Comparison of ENCODE assay signal across 8 mouse cellular contexts in genomic region chr10:121474288-121474687, GRCm38 (mm10). TPM values are rescaled to one million over a fixed set of nuclear protein-coding genes. Genes with fewer than 3 reads are reported as not detected.
DNase-seq lines count a peak whose midpoint lies in the region; ATAC-seq and TF ChIP-seq lines count a peak whose summit lies in the region.

No protein-coding gene starts in this region.

- H3K36me3 ChIP-seq in limb, embryonic 10.5 days, result no peaks in the 10 kb centered on the region
- H3K36me3 ChIP-seq in neural tube, embryonic 14.5 days (ENCODE audit: control insufficient read depth, insufficient read depth, low read length), result no peaks in the 10 kb centered on the region

- no peaks in the 10 kb centered on the region for H3K9me3 ChIP-seq in limb, embryonic 10.5 days (replicated peaks)
- no peaks in the 10 kb centered on the region for H3K9me3 ChIP-seq in neural tube, embryonic 14.5 days (ENCODE audit: control insufficient read depth, low read length)

- no peak for DNase-seq in lung, adult 2 months
- no peak for DNase-seq in lung, postnatal 25 days (ENCODE audit: low spot score)
- no peak for DNase-seq in limb, embryonic 10.5 days (ENCODE audit: low spot score)
- DNase-seq in spleen, postnatal 14 days (ENCODE audit: low spot score in 2 of 2), result no peak
- DNase-seq in spleen, postnatal 4 days (ENCODE audit: low spot score in 2 of 2), result no peak

- peak overlapping the region; percentile 96 for H3K4me2 ChIP-seq in neural tube, embryonic 14.5 days (ENCODE audit: low read depth, low read length)

- 17% methylated on average over 4 of the region's 4 CpGs for WGBS in lung, adult 2 months
- 22% methylated on average over 4 of the region's 4 CpGs for WGBS in limb, embryonic 10.5 days
- 32% methylated on average over 4 of the region's 4 CpGs for WGBS in neural tube, embryonic 14.5 days

- peaks cover 26% of the 10 kb centered on the region for H3K4me1 ChIP-seq in lung, adult 2 months (ENCODE audit: control insufficient read depth, insufficient read depth, low read length)
- 0 out of 2 replicates have a peak, but pooled peaks cover 2% of the 10 kb centered on the region for H3K4me1 ChIP-seq in embryonic fibroblast, embryonic 13.5 days (ENCODE audit: control insufficient read depth, insufficient read depth, low read length)
- H3K4me1 ChIP-seq in limb, embryonic 10.5 days, result peaks cover 73% of the 10 kb centered on the region
- H3K4me1 ChIP-seq in neural tube, embryonic 14.5 days (ENCODE audit: control insufficient read depth, insufficient read depth, low read length), result no peaks in the 10 kb centered on the region; the same call in 1 of the 2 replicates

- no peak for TF ChIP-seq CTCF in lung, adult 2 months (IDR thresholded peaks at IDR 0.05; ENCODE audit: insufficient read depth, low read length)
- no peak for TF ChIP-seq CTCF in embryonic fibroblast, embryonic 13.5 days (IDR thresholded peaks at IDR 0.05; ENCODE audit: borderline replicate concordance, insufficient read depth, low read length)

- H3K27ac ChIP-seq in embryonic fibroblast, embryonic 13.5 days (ENCODE audit: insufficient read depth, low read length), result peak overlapping the region; percentile 54; the same call in 1 of the 2 replicates
- H3K27ac ChIP-seq in limb, embryonic 10.5 days, result peak overlapping the region; percentile 94
- no peak overlapping the region for H3K27ac ChIP-seq in neural tube, embryonic 14.5 days (ENCODE audit: low read depth, low read length)

- H3K9ac ChIP-seq in neural tube, embryonic 14.5 days (replicated peaks; ENCODE audit: low read depth, low read length), result peak overlapping the region; percentile 18; the same call in 1 of the 2 replicates

- H3K27me3 ChIP-seq in limb, embryonic 10.5 days (ENCODE audit: low read depth, poor library complexity, severe bottlenecking), result no peaks in the 10 kb centered on the region
- no peaks in the 10 kb centered on the region for H3K27me3 ChIP-seq in neural tube, embryonic 14.5 days (ENCODE audit: control insufficient read depth, insufficient read depth, low read length)

- ATAC-seq in neural tube, embryonic 14.5 days (ENCODE audit: low read depth), result no peak
- ATAC-seq in megakaryocyte-erythroid progenitor cell, adult 5-6 weeks (replicated peaks; ENCODE audit: low FRiP score, low TSS enrichment, poor library complexity, severe bottlenecking), result no peak

- peak overlapping the region; percentile 79 for H3K4me3 ChIP-seq in lung, adult 2 months (replicated peaks; ENCODE audit: extremely low read depth, low read depth, low read length)
- peak overlapping the region; percentile 81 for H3K4me3 ChIP-seq in embryonic fibroblast, embryonic 13.5 days (ENCODE audit: insufficient read depth, low read length)
- peak overlapping the region; percentile 72 for H3K4me3 ChIP-seq in limb, embryonic 10.5 days
- peak overlapping the region; percentile 60 for H3K4me3 ChIP-seq in neural tube, embryonic 14.5 days (ENCODE audit: low read depth, low read length)

- no peak for TF ChIP-seq POLR2A in lung, adult 2 months (IDR thresholded peaks at IDR 0.05; ENCODE audit: borderline replicate concordance, extremely low read depth, low read depth, low read length)
- no peak for TF ChIP-seq POLR2A in embryonic fibroblast, embryonic 13.5 days (IDR thresholded peaks at IDR 0.05; ENCODE audit: low read depth, low read length)

RNA-seq across cellular contexts. Expression of gene Rassf3, which starts 1.9 kb away (rescaled TPM):
- polyA plus RNA-seq in lung, adult 2 months (2012; rRNA removed), result 66.7 and 97.0 TPM in 2 replicates
- 18.0 and 20.5 TPM in 2 replicates for polyA plus RNA-seq in embryonic fibroblast, embryonic 13.5 days (2011; ENCODE audit: insufficient read length, low read depth, missing spikeins)
- polyA plus RNA-seq in limb, embryonic 10.5 days (2016; fragmentation: Nextera tagmentation; extraction: Ambion mirVana), result 18.0 and 21.1 TPM in 2 replicates
- polyA plus RNA-seq in neural tube, embryonic 14.5 days (2014; fragmentation: Nextera tagmentation; extraction: Ambion mirVana), result 4.1 and 6.9 TPM in 2 replicates
- total RNA-seq in megakaryocyte-erythroid progenitor cell, adult 5-6 weeks (2014; fragmentation: Nextera tagmentation), result 6.5 and 9.7 TPM in 2 replicates
- 12.1 and 13.4 TPM in 2 replicates for total RNA-seq in megakaryocyte-erythroid progenitor cell, adult 5-6 weeks (2017)
